Mouse (Mus musculus): Measurements from ENCODE around the gene Tamm41.

DNA sequence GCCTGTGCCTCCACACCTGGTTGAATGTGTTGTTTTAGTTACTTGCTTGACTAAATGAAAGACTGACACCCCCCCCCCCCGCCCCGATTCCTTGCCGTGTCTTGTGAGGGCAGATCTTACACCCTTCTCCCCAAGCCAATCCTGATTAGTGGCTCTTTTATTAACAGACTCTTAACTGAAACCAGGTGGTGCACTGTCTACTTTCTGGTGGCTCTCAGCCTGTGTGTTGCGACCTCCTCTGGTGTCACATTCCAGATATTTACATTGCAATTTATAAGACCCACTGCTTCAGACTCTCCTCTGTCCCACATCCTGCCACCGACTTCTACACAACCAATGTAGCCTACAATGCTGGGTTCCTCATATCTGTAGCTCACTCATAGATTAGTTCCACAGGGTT, 40.2 kb downstream of the Tamm41 start:
- TF ChIP-seq POLR2A (IDR thresholded peaks at IDR 0.05; ENCODE audit: low read depth, low read length) (no peak), CTCF (IDR thresholded peaks at IDR 0.05; ENCODE audit: borderline replicate concordance, insufficient read depth, low read length) (no peak)
